Mouse (Mus musculus): ENCODE data around the gene Phyh. TPM values are rescaled to one million over a fixed set of nuclear protein-coding genes. Genes with fewer than 3 reads are reported as not detected.
A peak's percentile ranks its signal among the peaks of the same experiment; 100 is the strongest.

Phyh gene
- total and polyA plus RNA-seq, 2 experiments: 1,051 to 1,236 TPM

DNA sequence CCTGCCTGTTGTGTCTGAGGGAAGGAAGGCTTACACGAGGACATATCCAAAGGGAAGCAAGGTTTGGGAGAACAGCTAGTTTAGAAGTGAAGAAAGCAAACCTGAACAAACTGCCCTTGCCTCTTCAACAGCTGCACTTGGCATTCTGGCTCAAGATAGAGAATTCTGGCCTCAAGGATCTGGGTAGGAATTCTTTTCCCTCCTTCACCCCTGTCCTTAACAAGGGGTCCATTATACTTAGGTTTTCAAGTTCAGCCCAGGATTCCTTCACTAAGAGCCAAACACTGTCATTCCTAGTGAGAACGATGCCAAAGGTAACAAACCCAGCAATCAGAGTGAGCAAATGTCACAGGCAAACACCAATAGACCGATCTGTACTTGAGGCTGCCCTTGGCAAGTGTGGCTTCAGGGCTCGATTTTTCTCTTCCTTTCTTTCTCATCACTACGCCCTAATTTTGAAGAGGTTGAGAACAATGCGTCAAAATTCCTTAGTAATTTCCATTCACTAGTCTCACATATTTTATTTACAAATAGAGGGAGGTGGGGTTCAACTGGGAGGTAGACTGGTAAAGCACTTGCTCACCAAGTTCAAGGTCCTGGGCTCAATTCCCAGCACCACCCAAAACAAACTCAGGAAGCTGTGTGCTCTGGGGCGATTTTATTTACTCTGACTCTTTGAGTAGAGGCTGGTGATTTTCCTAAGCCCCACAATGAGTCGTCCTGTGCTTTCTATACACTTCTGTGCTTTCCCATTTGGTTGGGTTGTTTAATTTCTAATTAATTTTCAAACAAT lies 68.8 kb downstream of the Phyh start:
- peak; percentile 97 for DNase-seq (ENCODE audit: extremely low read depth, low read depth, low spot score)
- WGBS: 26% methylated on average over 8 of the region's 8 CpGs

More for the DNA sequence above, 68.8 kb downstream of the Phyh start:
- no peak overlapping the region for H3K4me3 ChIP-seq (ENCODE audit: insufficient read depth, low read depth, low read length)
- H3K9ac ChIP-seq (ENCODE audit: low read depth, low read length): peak overlapping the region; percentile 61
- H3K27ac ChIP-seq (replicated peaks; ENCODE audit: insufficient read depth, low read depth, low read length): peak overlapping the region; percentile 94
- peaks cover 2% of the 10 kb centered on the region; the same call in 1 of the 2 replicates for H3K79me2 ChIP-seq (ENCODE audit: control insufficient read depth, insufficient read depth, low read length)
- H3K4me1 ChIP-seq (ENCODE audit: control insufficient read depth, insufficient read depth, low read length): peaks cover 26% of the 10 kb centered on the region
- TF ChIP-seq POLR2A (IDR thresholded peaks at IDR 0.05; ENCODE audit: extremely low read depth, insufficient read depth, low read length) (no peak), CTCF (IDR thresholded peaks at IDR 0.05; ENCODE audit: low read depth, low read length) (no peak)
- H3K27me3 ChIP-seq (ENCODE audit: control insufficient read depth, insufficient read depth, low read length): no peaks in the 10 kb centered on the region
- H3K36me3 ChIP-seq (ENCODE audit: control insufficient read depth, insufficient read depth, low read length): peaks cover 24% of the 10 kb centered on the region

Other genes starting within 250 kb of the Phyh start
- 6.0 and 7.7 TPM in 2 replicates for gene Bend7, start 201.2 kb upstream of the Phyh start, total RNA-seq (2014; rRNA removed)
- 3.7 and 3.9 TPM in 2 replicates for gene Bend7, start 201.2 kb upstream of the Phyh start, polyA plus RNA-seq (2012; rRNA removed)
- gene Sephs1, start 37.5 kb upstream of the Phyh start, total RNA-seq (2014; rRNA removed): 16.2 and 17.2 TPM in 2 replicates
- gene Sephs1, start 37.5 kb upstream of the Phyh start, polyA plus RNA-seq (2012; rRNA removed): 12.6 and 13.8 TPM in 2 replicates
- gene Ucma, start 57.1 kb downstream of the Phyh start, total RNA-seq (2014; rRNA removed): not detected in 2 replicates
- not detected in 2 replicates for gene Ucma, start 57.1 kb downstream of the Phyh start, polyA plus RNA-seq (2012; rRNA removed)
- gene Mcm10, start 93.8 kb downstream of the Phyh start, total RNA-seq (2014; rRNA removed): 36.0 and 53.8 TPM in 2 replicates
- 11.9 and 21.8 TPM in 2 replicates for gene Mcm10, start 93.8 kb downstream of the Phyh start, polyA plus RNA-seq (2012; rRNA removed)
- 57.1 and 70.8 TPM in 2 replicates for gene Optn, start 145.0 kb downstream of the Phyh start, total RNA-seq (2014; rRNA removed)
- 13.3 and 14.9 TPM in 2 replicates for gene Optn, start 145.0 kb downstream of the Phyh start, polyA plus RNA-seq (2012; rRNA removed)
- gene Ccdc3, start 218.8 kb downstream of the Phyh start, total RNA-seq (2014; rRNA removed): 0.92 and 1.6 TPM in 2 replicates
- 0.78 and 0.91 TPM in 2 replicates for gene Ccdc3, start 218.8 kb downstream of the Phyh start, polyA plus RNA-seq (2012; rRNA removed)